Mouse (Mus musculus) thymus, postnatal 14 days (tissue): ENCODE data around the gene 2610042L04Rik.
"Not testable (repeated sequence)": the region's sequence is repeated elsewhere in the genome, so short reads cannot be mapped to it uniquely, and the experiment has no call there.

ENCODE experiments used
- DNase-seq: peaks from one replicate; pipeline ENCODE4 v3.0.0; 2021

Gene 2610042L04Rik

DNA sequence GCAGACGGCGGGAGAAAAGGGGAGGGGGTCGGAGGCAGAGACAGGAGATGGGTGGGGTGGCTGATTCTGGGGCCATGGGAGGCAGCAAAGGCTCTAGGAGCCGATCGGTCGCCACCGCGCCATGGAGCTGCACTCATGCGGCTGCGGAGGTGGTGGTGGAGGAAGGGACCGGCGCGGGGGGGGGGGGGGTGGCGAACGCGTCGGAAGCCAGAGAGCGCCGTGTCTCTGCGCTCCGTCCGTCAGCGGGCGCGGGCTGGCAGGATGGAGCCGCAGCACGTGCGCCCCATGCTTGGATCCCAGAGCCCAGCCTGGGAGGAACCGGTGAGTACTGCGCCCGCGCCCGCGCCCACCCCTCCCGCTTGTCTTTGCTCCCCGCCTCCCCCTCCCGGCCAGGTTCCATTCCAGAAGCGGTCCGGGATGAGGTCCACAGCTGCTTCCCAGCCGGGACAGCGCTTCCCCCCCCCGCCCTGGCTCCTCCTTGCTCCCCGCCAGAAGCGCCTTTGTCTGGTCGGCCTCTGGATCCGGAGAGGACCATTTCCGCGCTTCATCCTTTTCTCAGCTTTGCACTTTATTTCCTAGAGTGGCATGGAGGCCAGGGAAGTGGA is at the start of gene 2610042L04Rik:
TSS of gene 2610042L04Rik (plus strand) at position 288 of the 605 bp plus-strand sequence.
- DNase-seq, result not testable (repeated sequence)

DNA sequence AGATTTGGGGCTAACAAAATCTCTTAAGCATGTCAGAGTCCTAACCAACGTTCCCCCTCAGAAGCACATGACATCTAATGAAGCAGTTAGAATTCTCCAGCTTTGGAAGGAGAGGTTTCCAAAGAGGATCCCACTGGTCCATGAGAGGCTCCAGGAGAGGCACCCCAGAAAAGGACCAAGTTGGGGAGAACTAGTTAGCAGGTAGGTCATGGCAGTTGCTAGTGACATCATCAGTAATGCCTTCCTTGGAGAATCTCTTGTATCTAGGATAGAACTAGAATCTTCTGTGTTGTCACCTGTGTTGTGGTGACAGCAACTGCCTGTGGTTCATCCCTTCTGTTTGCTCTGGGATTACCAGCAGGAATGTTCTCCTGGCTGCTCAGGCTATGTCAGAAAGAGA is 17.6 kb upstream of the 2610042L04Rik start, which contains the start of gene Gm3149:
TSS of gene Gm3149 (plus strand) at position 301 of the 400 bp plus-strand sequence.
- DNase-seq, result not testable (repeated sequence)

DNA sequence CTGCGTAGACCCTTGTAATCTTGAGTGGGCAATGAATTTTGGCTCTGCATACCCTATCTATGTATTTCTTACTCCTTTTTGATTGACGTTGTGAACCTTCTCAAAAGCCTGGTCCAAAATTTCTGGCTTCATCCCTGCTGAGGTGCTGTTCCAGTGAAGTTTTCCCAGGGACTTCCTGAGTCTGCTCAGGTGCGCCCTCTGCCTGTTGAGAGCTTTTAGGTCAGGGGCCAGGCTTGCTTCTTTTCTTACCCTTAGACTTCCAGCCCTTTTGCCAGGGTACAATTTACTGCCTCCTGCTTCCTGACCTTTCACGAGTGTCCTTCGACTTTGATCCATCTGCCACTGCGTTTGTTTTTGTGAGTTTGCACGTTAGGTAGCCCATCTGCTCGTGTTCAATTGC is 943 bp downstream of the 2610042L04Rik start:
- not testable (repeated sequence) for DNase-seq

DNA sequence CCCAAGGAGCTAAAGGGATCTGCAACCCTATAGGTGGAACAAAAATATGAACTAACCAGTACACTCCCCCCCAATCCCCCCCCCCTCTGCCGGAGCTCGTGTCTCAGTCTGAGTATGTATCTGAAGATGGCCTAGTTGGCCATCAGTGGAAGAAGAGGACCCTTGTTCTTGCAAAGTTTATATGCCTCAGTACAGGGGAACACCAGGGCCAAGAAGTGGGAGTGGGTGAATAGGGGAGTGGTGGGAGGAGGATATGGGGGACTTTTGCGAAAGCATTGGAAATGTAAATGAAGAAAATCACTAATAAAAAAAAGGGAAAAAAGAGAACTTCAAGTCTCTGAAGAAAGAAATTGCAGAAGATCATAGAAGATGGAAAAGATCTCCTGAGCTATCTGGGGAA is 34.4 kb downstream of the 2610042L04Rik start:
- DNase-seq, result not testable (repeated sequence)

DNA sequence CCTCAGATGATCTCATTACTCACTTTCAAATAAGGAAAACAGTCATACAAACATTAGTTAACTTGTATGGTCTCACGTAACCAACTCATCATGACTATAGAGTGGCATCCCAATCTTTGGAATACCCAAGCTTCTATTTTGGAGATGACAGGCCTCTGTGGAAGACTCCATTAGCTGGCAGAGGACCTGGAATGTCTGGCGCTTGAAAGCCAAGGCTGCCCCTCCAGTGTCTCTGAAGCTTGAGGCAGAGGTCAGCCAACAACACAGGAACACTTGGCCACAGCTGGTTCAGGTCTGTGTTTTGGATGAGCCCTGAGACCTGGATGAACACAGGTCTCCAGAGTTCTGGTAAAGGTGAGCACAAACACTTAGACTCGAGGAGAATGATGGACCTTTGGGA is 35.1 kb downstream of the 2610042L04Rik start:
- DNase-seq, result not testable (repeated sequence)

DNA sequence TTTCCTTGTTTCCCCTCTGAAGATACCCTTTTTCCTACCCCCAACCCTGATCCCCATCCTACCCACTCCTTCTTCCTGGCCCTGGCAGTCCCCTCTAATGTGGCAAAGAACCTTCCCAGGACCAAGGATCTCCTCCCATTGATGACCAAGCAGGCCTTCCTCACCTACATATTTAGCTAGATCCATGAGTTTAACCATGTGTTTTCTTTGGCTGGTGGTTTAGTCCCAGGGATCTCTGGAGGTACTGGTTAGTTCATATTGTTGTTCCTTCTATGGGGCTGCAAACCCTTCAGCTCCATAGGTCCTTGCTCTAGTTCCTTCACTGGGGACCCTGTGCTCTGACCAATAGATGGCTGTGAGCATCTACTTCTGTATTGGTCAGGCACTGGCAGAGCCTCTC is 43.3 kb downstream of the 2610042L04Rik start:
- not testable (repeated sequence) for DNase-seq

DNA sequence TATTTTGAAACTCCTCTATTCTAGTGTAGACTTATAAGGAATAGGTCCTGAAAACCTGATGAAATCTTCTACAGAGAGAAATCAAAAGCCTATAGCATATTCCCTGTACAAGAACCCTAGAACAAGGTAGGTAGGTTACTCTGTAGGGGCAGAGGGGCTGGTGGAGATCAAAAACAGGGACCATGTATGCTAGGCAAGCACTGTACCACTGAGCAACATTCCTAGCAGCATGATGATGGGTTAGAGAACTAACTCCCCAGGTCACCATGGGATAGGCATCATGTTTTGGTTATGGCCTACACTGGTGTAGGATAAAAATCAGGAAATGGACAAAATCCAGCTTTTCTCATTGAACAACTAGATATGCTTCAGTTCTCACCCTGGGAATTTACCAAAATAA is 51.0 kb downstream of the 2610042L04Rik start:
- not testable (repeated sequence) for DNase-seq

DNA sequence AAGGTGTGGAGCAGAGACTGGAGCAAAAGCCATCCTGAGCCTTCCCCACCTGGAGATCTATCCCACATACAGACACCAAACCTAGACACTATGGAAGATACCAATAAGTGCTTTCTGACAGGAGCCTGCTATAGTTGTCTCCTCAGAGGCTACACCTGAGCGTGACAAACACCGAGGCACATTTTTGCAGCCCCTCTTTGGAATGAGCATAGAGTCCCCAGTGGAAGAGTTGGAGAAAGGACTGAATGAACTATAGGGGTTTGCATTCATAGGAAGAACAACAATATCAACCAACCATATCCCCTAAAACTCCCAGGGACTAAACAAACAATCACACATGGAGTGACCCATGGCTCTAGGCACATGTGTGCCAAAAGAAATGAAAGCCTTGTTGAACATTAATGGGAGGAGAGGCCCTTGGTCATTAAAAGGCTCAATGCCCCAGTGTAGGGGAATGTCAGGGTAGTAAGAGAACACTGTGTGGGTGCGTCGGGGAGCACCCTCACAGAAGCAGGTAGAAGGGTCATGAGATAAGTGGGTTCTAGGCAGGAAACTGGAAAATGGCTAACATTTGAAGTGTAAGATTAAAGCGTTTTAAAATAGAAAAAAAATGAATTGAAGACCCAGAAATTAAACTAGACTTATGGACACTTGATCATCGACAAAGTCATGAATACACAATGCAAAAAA is 58.4 kb downstream of the 2610042L04Rik start:
- DNase-seq, result not testable (repeated sequence)

DNA sequence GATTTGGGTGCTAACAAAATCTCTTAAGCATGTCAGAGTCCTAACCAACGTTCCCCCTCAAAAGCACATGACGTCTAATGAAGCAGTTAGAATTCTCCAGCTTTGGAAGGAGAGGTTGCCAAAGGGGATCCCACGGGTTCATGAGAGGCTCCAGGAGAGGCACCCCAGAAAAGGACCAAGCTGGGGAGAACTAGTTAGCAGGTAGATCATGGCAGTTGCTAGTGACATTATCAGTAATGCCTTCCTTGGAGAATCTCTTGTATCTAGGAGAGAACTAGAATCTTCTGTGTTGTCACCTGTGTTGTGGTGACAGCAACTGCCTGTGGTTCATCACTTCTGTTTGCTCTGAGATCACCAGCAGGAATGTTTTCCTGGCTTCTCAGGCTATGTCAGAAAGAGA is 62.7 kb downstream of the 2610042L04Rik start, which contains the start of gene Gm3159:
TSS of gene Gm3159 (plus strand) at position 301 of the 400 bp plus-strand sequence.
- DNase-seq, result not testable (repeated sequence)

DNA sequence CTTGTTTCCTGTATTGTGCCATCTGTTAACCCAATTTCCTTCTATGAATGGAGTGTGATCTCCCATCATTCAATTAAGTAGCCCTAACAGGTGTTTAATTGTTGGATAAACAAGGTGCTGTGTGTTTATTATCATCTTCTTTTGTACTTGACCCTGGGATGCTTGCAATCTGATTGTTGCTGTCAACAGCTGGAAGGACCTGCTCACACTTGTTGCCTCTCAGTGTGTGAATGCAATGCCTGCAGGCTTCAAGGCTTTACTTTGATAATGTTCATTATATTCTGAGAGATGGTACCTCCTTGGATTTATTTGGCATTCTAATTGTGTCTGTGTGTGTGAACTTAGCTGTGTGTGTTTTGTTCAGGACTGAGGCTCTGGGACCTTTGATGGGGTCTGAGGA is 64.1 kb downstream of the 2610042L04Rik start:
- not testable (repeated sequence) for DNase-seq

DNA sequence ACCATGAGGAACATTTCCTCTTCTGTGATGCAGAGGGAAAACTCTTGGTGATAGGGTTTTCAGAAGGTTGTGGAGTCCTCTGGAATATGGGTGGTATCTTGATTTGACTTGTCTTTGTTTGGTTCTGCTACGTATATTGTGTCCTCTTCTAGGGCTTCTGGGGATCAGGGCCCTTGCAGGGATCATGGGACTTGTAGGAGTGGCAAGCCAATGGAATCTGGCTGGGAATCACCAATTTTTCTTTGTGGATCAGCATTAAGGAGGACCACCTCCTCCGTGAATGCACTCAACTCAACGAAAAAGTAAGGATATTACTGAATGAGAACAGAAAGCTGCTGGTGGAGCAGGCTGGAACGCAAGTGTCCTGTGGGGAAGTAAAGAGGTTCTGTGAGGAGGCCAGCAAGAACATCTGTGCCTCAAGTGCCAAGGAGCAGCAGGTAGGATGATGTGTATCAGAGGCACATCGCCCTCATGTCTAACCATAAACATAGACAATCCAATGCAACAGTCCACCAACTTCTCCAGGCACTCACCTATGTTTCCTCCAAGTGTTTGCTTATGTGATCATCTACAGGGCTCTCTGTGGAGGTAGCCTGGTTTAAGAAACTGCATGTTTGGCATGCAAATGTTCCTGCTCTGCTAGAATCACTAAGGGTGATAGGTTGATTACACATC is 65.7 kb downstream of the 2610042L04Rik start:
- DNase-seq, result not testable (repeated sequence)

DNA sequence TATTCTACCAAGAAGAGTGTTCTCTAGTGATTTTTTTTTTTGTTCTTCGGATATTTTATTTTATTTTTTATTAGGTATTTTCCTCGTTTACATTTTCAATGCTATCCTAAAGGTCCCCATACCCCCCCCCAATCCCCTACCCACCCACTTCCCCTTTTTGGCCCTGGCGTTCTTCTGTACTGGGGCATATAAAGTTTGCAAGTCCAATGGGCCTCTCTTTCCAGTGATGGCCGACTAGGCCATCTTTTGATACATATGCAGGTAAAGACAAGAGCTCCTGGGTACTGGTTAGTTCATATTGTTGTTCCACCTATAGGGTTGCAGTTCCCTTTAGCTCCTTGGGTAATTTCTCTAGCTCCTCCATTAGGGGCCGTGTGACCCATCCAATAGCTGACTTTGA is 66.7 kb downstream of the 2610042L04Rik start:
- not testable (repeated sequence) for DNase-seq

DNA sequence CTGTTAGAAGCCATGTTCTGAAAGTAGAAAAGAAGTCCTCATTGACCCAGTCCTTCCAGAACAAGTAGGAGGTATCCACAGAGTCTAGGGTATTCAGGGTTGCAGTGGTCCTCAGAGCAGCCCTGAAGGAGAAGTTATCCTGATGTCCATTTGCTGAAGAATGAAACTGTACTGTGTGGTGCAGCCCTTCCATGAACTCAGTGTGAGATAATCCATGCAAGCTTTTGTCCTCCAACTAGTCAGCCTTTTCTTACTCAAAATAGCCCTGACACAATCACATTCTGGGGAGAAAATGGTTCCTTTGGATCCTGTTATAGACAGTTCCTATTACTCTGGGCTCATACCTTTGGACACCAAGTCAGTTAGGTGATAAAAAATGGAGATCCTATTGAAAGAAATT is 69.3 kb downstream of the 2610042L04Rik start:
- not testable (repeated sequence) for DNase-seq
